In genomic region chr5:53672352-53672751, GRCm38 (mm10) we compare ENCODE assay signal across 8 mouse cellular contexts. TPM values are rescaled to one million over a fixed set of nuclear protein-coding genes. Genes with fewer than 3 reads are reported as not detected.
A peak's percentile ranks its signal among the peaks of the same experiment; 100 is the strongest.
DNase-seq lines count a peak whose midpoint lies in the region; ATAC-seq and TF ChIP-seq lines count a peak whose summit lies in the region.

No protein-coding gene starts in this region.

- 19% methylated on average over 5 of the region's 5 CpGs for WGBS in heart, embryonic 15.5 days
- 19% methylated on average over 5 of the region's 5 CpGs for WGBS in liver, embryonic 13.5 days (ENCODE audit: insufficient replicate concordance)
- 23% methylated on average over 5 of the region's 5 CpGs for WGBS in neural tube, embryonic 14.5 days

- no peak overlapping the region for H3K4me3 ChIP-seq in bone marrow macrophage, adult 2 months (ENCODE audit: insufficient read depth, low read length)
- no peak overlapping the region for H3K4me3 ChIP-seq in embryonic fibroblast, embryonic 13.5 days (ENCODE audit: insufficient read depth, low read length)
- H3K4me3 ChIP-seq in heart, embryonic 15.5 days = no peak overlapping the region
- H3K4me3 ChIP-seq in liver, embryonic 13.5 days (replicated peaks) = no peak overlapping the region
- H3K4me3 ChIP-seq in neural tube, embryonic 14.5 days (ENCODE audit: low read depth, low read length) = no peak overlapping the region

- TF ChIP-seq POLR2A in bone marrow macrophage, adult 2 months (IDR thresholded peaks at IDR 0.05; ENCODE audit: borderline replicate concordance, low read depth, low read length) = no peak
- TF ChIP-seq POLR2A in embryonic fibroblast, embryonic 13.5 days (IDR thresholded peaks at IDR 0.05; ENCODE audit: low read depth, low read length) = no peak

- H3K27ac ChIP-seq in bone marrow macrophage, adult 2 months (ENCODE audit: insufficient read depth, low read depth, low read length) = no peak overlapping the region
- H3K27ac ChIP-seq in embryonic fibroblast, embryonic 13.5 days (ENCODE audit: insufficient read depth, low read length) = no peak overlapping the region
- no peak overlapping the region for H3K27ac ChIP-seq in heart, embryonic 15.5 days
- no peak overlapping the region for H3K27ac ChIP-seq in liver, embryonic 13.5 days
- H3K27ac ChIP-seq in neural tube, embryonic 14.5 days (ENCODE audit: low read depth, low read length) = no peak overlapping the region

- H3K36me3 ChIP-seq in heart, embryonic 15.5 days = no peaks in the 10 kb centered on the region
- H3K36me3 ChIP-seq in liver, embryonic 13.5 days = no peaks in the 10 kb centered on the region
- no peaks in the 10 kb centered on the region for H3K36me3 ChIP-seq in neural tube, embryonic 14.5 days (ENCODE audit: control insufficient read depth, insufficient read depth, low read length)

- peak; percentile 39 for TF ChIP-seq CTCF in bone marrow macrophage, adult 2 months (IDR thresholded peaks at IDR 0.05; ENCODE audit: low read depth, low read length)
- peak; percentile 89 for TF ChIP-seq CTCF in embryonic fibroblast, embryonic 13.5 days (IDR thresholded peaks at IDR 0.05; ENCODE audit: borderline replicate concordance, insufficient read depth, low read length)

- peak; percentile 86 for DNase-seq in kidney, postnatal 10 days
- peak; percentile 29 for DNase-seq in liver, embryonic 13.5 days
- DNase-seq in thymus, adult 18-20 months = peak; percentile 18

- H3K27me3 ChIP-seq in heart, embryonic 15.5 days = no peaks in the 10 kb centered on the region; the same call in 1 of the 2 replicates
- H3K27me3 ChIP-seq in liver, embryonic 13.5 days = no peaks in the 10 kb centered on the region
- no peaks in the 10 kb centered on the region for H3K27me3 ChIP-seq in neural tube, embryonic 14.5 days (ENCODE audit: control insufficient read depth, insufficient read depth, low read length)

- H3K9ac ChIP-seq in heart, embryonic 15.5 days = no peak overlapping the region
- no peak overlapping the region for H3K9ac ChIP-seq in liver, embryonic 13.5 days
- H3K9ac ChIP-seq in neural tube, embryonic 14.5 days (replicated peaks; ENCODE audit: low read depth, low read length) = no peak overlapping the region

- H3K9me3 ChIP-seq in heart, embryonic 15.5 days (replicated peaks) = no peaks in the 10 kb centered on the region
- H3K9me3 ChIP-seq in liver, embryonic 13.5 days (replicated peaks) = no peaks in the 10 kb centered on the region
- H3K9me3 ChIP-seq in neural tube, embryonic 14.5 days (ENCODE audit: control insufficient read depth, low read length) = no peaks in the 10 kb centered on the region

- H3K4me1 ChIP-seq in bone marrow macrophage, adult 2 months (ENCODE audit: control insufficient read depth, insufficient read depth, low read length) = no peaks in the 10 kb centered on the region
- no peaks in the 10 kb centered on the region for H3K4me1 ChIP-seq in embryonic fibroblast, embryonic 13.5 days (ENCODE audit: control insufficient read depth, insufficient read depth, low read length)
- 0 out of 2 replicates have a peak, but pooled peaks cover 4% of the 10 kb centered on the region for H3K4me1 ChIP-seq in heart, embryonic 15.5 days (replicated peaks)
- no peaks in the 10 kb centered on the region for H3K4me1 ChIP-seq in liver, embryonic 13.5 days (replicated peaks)
- H3K4me1 ChIP-seq in neural tube, embryonic 14.5 days (ENCODE audit: control insufficient read depth, insufficient read depth, low read length) = no peaks in the 10 kb centered on the region

- peak; percentile 71 for ATAC-seq in CD4-positive, CD25-positive, alpha-beta regulatory T cell, adult 4 months
- peak; percentile 67; the same call in 1 of the 2 replicates for ATAC-seq in heart, embryonic 15.5 days (replicated peaks; ENCODE audit: insufficient number of reproducible peaks, insufficient read depth, low FRiP score, low read depth)
- ATAC-seq in liver, embryonic 13.5 days (ENCODE audit: low read depth) = no peak
- peak; percentile 91; the same call in 1 of the 2 replicates for ATAC-seq in neural tube, embryonic 14.5 days (ENCODE audit: low read depth)

- no peak overlapping the region for H3K4me2 ChIP-seq in heart, embryonic 15.5 days
- no peak overlapping the region for H3K4me2 ChIP-seq in liver, embryonic 13.5 days
- no peak overlapping the region for H3K4me2 ChIP-seq in neural tube, embryonic 14.5 days (ENCODE audit: low read depth, low read length)

RNA-seq across cellular contexts. Expression of gene Cckar, which starts 35.2 kb away (rescaled TPM):
- not detected for polyA plus RNA-seq in CD4-positive, CD25-positive, alpha-beta regulatory T cell, adult 4 months (2017; shearing (Covaris generic))
- not detected in 2 replicates for polyA plus RNA-seq in bone marrow macrophage, adult 2 months (2012; ENCODE audit: insufficient read depth, insufficient read length, missing spikeins)
- polyA plus RNA-seq in embryonic fibroblast, embryonic 13.5 days (2011; ENCODE audit: insufficient read length, low read depth, missing spikeins) = not detected in 2 replicates
- 2.1 and 4.2 TPM in 2 replicates for polyA plus RNA-seq in heart, embryonic 15.5 days (2015; fragmentation: Nextera tagmentation; extraction: Ambion mirVana)
- 0.07 and 0.17 TPM in 2 replicates for polyA plus RNA-seq in liver, embryonic 13.5 days (2015; fragmentation: Nextera tagmentation; extraction: Ambion mirVana)
- polyA plus RNA-seq in neural tube, embryonic 14.5 days (2014; fragmentation: Nextera tagmentation; extraction: Ambion mirVana) = 0.42 and 1.1 TPM in 2 replicates

Comparison
In these comparisons a context has a peak if more than half of its experiments do, and no peak if none do; other contexts are left out.
1. DNase-seq: peak in every context shown above with its lines; median percentile 86 in kidney, postnatal 10 days; 29 in liver, embryonic 13.5 days; 18 in thymus, adult 18-20 months.